Mouse (Mus musculus): Measurements from ENCODE around the gene Hdhd5.

DNA sequence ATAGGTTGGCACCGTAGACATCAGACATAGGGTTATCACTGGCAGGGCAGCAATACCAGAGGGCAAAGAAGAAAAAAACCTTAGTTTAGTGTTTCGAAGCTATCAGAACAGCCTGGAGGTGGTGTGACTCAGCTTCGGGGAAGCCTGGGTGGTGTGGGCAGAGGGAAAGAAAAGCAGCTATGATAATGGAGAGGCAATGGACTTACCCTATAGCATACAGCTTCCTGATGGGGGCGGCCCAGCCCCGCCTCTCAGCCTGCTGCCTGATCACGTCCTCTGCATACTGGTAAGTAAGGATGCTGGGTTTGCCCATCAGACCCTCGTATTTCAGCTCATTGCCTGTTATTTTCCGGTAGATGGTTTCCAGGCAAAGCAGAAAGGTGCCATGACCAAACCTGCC, 20.7 kb downstream of the Hdhd5 start:
- TF ChIP-seq FLI1 (IDR thresholded peaks at IDR 0.05; ENCODE audit: low read length) (no peak), GATA1 (IDR thresholded peaks at IDR 0.05; ENCODE audit: borderline replicate concordance, low read length) (no peak)

Measured in megakaryocyte, embryonic 14.5 days (primary cell).